Mouse (Mus musculus) embryonic stem cell, embryonic (primary cell): ENCODE data around the gene Ttll3.

Experiments used
- CTCF ChIA-PET, 4 experiments: fragments of 300-600 bp in 2 of 4; fragments of 350-600 bp in 2 of 4; sonication (Branson Sonifier 250); formaldehyde crosslinking; loops; one replicate each; lab custom pipeline; 2022; ENCODE audit warnings: inconsistent platforms in 2 of 4; lab: Charles Lee
- POLR2A ChIA-PET, 4 experiments: fragments of 300-600 bp in 2 of 4; fragments of 350-600 bp in 2 of 4; sonication (Branson Sonifier 250); formaldehyde crosslinking; loops; one replicate each; lab custom pipeline; 2022; ENCODE audit warnings: antibody characterized with exemption in 4 of 4, inconsistent platforms in 1 of 4; lab: Charles Lee

The Ttll3 gene

DNA sequence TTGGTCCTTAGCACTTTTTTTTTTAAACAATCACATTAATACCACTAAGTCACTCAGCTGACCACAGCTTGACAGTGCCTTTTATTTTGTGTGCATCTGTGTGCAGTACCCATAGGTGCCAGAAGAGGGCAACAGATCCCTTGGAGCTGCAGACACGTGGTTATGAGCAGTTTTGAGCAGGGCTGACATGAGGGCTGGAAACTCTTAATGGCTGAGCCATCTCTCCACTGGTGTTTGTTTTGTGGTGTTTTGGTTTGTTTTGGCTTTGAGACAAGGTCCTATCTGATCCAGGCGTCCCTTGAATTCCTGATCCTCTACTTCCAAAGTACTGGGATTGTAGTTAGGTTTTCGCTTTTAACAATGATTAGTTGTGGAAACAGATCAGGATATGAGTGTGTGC is 38.3 kb downstream of the Ttll3 start:
- POLR2A ChIA-PET, result interaction anchor here in 3 of 4 experiments (0.5 to 2.3 kb wide), 16 partner anchors 8 to 389 kb away, joined by 3 to 8 read pairs (median 4); partner anchors contain the start of genes Rpusd3 (in 2 of the 3) and Ttll3 (in 1 of the 3)

DNA sequence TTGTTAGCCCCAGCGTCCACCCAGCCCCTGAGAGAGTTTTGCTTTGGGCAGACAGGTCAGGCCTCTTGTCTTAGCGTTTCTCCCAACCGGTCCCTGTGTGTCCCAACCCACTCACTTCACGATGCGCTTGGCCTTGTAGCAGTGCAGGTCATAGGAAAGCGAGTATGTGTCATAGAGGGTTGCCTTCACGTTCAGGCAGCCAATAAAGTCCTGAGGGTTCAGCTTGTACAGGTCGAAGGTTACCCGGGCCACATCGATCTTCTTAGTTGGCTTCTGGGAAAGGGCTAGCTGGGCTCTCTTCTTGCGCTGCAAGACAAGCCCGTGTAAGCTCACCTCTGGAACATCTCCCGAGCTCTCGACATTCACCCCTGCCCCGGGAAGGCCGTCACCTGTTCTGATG is 38.9 kb downstream of the Ttll3 start:
- POLR2A ChIA-PET, result interaction anchor here in 3 of 4 experiments (0.5 to 2.3 kb wide), 15 partner anchors 9 to 768 kb away, joined by 3 to 8 read pairs (median 4); partner anchors contain the start of gene Rpusd3 (in 2 of the 3)
- CTCF ChIA-PET, result interaction anchor here (0.5 to 1.6 kb wide), 24 partner anchors 8 to 728 kb away, joined by 3 to 12 read pairs (median 4); partner anchors contain the start of genes Rpusd3 (in 3 of the 4), Jagn1 (in 2 of the 4), Cidec (in 1 of the 4) and Il17rc (in 1 of the 4)

More for the DNA sequence above, 38.3 kb downstream of the Ttll3 start:
- CTCF ChIA-PET, result interaction anchor here (0.5 to 1.6 kb wide), 34 partner anchors 8 to 727 kb away, joined by 3 to 12 read pairs (median 4); partner anchors contain the start of genes Rpusd3 (in 3 of the 4), Jagn1 (in 2 of the 4), Cidec (in 1 of the 4) and Il17rc (in 1 of the 4)

DNA sequence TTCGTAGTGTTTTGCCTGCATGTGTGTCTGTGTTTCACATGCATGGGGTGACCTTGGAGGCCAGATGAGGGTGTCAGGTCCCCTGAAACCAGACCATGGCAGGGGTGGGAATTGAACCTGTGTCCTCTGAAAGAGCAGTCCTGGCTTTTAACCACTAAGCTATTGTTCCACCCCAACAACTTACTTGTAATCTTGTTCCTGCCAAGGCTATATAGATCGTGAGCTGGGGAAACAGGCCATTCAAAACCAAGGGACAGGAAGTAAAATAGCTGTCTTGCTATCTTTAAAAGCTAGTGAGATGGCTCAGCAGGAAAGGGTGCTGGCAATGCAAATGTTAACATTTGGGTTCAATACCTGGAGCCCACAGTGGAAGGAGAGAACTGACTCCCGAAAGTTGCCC is 40.9 kb downstream of the Ttll3 start:
- POLR2A ChIA-PET, result interaction anchor here in 2 of 4 experiments (0.7 to 1.4 kb wide), 3 partner anchors 11 to 124 kb away, joined by 3 to 7 read pairs (median 3); partner anchors contain the start of genes Brpf1 (in 1 of the 2) and Rpusd3 (in 1 of the 2)
- CTCF ChIA-PET, result interaction anchor here in 2 of 4 experiments (0.5 to 1.1 kb wide), 2 partner anchors 11 to 267 kb away, joined by 4 read pairs; partner anchors contain the start of gene Tatdn2 (in 1 of the 2)

DNA sequence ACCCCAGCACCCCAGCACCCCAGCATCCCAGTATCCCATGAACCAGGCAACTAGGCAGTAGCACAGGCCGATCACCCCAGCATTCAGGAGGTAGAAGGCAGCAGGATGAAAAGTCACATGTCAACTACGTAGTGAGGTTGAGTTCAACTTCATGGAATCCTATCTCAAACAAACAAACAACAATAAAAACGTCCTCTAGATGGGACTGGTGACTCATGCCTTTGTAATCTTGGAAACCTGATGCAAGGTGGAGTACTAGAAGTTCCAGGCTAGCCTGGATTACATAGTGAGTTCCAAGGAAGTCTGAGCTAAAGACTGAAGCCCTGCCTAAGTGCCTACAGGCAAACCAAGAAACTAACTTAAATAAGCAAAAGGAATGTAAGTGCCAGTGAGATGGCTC is 41.8 kb downstream of the Ttll3 start:
- ChIA-PET POLR2A (interaction anchor here in 3 of 4 experiments (0.6 to 2.0 kb wide), 11 partner anchors 10 to 354 kb away, joined by 3 to 10 read pairs (median 3); partner anchors contain the start of genes Jagn1 (in 1 of the 3), Prrt3 (in 1 of the 3) and Rpusd3 (in 1 of the 3)), CTCF (interaction anchor here in 2 of 4 experiments (0.7 to 1.7 kb wide), 4 partner anchors 10 to 69 kb away, joined by 3 to 4 read pairs (median 4); no protein-coding TSS in a partner anchor)

GRCm38 (mm10) chr6:113431801-113432200 is 42.7 kb downstream of the Ttll3 start:
- POLR2A ChIA-PET, result interaction anchor here (0.6 to 2.7 kb wide), 12 partner anchors 11 to 180 kb away, joined by 3 to 10 read pairs (median 4); partner anchors contain the start of genes Jagn1 (in 1 of the 4), Prrt3 (in 1 of the 4) and Rpusd3 (in 1 of the 4)
- CTCF ChIA-PET, result interaction anchor here in 1 of 4 experiments (1.7 kb wide), 1 partner anchor 9 kb away, joined by 4 read pairs; no protein-coding TSS in a partner anchor

DNA sequence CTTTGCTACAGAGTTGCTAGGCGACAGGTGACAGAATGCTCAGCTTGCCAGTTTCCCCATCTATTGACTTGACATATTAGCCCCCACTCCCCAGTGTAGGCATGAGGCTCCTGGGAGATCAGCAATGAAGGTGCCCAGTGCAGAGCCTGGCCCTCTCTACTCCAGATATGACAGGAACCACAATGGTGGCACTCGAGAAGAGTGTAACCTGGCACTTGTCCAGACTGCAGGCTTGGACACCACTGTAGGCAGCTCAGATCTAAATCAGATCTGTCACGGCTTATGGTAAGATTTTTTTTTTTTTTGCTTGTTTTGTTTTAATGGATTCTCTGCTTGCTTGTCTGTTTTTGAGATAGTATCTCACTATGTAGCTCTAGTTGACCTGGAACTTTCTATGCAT is 44.6 kb downstream of the Ttll3 start:
- CTCF ChIA-PET, result interaction anchor here in 3 of 4 experiments (0.6 to 1.3 kb wide), 5 partner anchors 33 to 643 kb away, joined by 3 to 4 read pairs (median 3); no protein-coding TSS in a partner anchor
- POLR2A ChIA-PET, result interaction anchor here in 2 of 4 experiments (0.7 to 2.8 kb wide), 9 partner anchors 8 to 69 kb away, joined by 3 to 9 read pairs (median 5); partner anchors contain the start of genes Jagn1 (in 2 of the 2), Rpusd3 (in 2 of the 2) and Prrt3 (in 1 of the 2)

DNA sequence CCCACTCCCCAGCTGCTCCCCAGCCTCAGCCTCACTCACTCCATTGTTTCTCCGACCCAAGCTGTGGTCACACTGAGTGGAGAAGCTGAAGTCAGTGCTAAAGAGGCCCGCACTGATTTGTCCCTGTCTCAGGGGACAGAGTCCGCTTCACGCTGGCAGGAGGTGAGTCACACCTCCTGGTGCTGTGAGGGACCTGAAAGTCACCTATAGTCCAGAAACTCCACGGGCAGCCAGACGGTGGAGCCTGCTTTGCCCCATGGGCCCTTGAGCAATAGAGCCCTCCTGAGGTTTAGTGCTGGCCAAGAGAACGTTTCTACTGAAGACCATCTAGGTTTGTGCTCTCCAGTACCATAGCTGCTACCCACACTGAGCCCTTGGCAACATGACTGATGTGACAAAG is 45.6 kb downstream of the Ttll3 start:
- POLR2A ChIA-PET, result interaction anchor here in 3 of 4 experiments (0.6 to 2.8 kb wide), 6 partner anchors 7 to 266 kb away, joined by 3 to 9 read pairs (median 3); partner anchors contain the start of gene Jagn1 (in 2 of the 3)
- CTCF ChIA-PET, result interaction anchor here in 2 of 4 experiments (0.8 to 2.0 kb wide), 2 partner anchors 11 to 28 kb away, joined by 3 to 6 read pairs; no protein-coding TSS in a partner anchor

- CTCF ChIA-PET, result interaction anchor here (0.6 to 2.0 kb wide), 7 partner anchors 8 to 59 kb away, joined by 3 to 12 read pairs (median 5); partner anchors contain the start of genes Il17rc (in 1 of the 4) and Rpusd3 (in 1 of the 4)
- POLR2A ChIA-PET, result interaction anchor here in 3 of 4 experiments (0.6 to 2.8 kb wide), 5 partner anchors 8 to 366 kb away, joined by 3 to 9 read pairs (median 6); partner anchors contain the start of gene Jagn1 (in 1 of the 3)
Measured at GRCm38 (mm10) chr6:113435664-113436205, 46.7 kb downstream of the Ttll3 start, which contains the start of gene Cidec. Gene Cidec, minus strand, starts transcription at chr6:113435760.

- CTCF ChIA-PET, result interaction anchor here in 1 of 4 experiments (1.2 to 1.9 kb wide), 2 partner anchors 10 to 57 kb away, joined by 5 read pairs; no protein-coding TSS in a partner anchor
- POLR2A ChIA-PET, result interaction anchor here in 2 of 4 experiments (0.6 to 1.7 kb wide), 5 partner anchors 9 to 259 kb away, joined by 3 to 4 read pairs (median 3); partner anchors contain the start of gene Tatdn2 (in 1 of the 2)
Measured at GRCm38 (mm10) chr6:113437135-113437534, 48.1 kb downstream of the Ttll3 start.

- ChIA-PET CTCF (interaction anchor here (0.6 to 2.4 kb wide), 11 partner anchors 12 to 1896 kb away, joined by 3 to 10 read pairs (median 4); partner anchors contain the start of gene Rpusd3 (in 1 of the 4)), POLR2A (interaction anchor here in 3 of 4 experiments (0.6 to 1.4 kb wide), 12 partner anchors 12 to 348 kb away, joined by 3 to 5 read pairs (median 3); partner anchors contain the start of gene Il17rc (in 1 of the 3))
Measured at GRCm38 (mm10) chr6:113438721-113439430, 49.8 kb downstream of the Ttll3 start.

DNA sequence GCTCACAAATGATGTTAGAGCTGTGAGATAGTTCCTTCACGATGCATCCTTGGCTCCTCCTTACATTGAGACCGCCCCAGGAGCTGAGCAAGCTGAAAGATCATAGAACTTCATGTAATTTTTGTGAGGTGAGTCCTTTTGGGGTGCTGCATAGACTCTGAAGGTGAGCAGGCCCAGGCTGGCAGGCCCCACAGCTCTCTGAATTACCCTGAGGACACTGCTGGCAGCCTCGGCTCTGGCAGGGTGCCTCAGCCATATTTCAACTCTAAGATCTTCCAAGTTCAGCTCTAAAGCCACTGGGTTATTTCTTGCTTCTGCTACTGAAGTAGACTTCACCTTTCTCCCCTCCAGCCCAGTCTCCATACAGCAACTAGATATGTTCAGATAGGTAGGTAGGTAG is 51.6 kb downstream of the Ttll3 start:
- POLR2A ChIA-PET, result interaction anchor here in 3 of 4 experiments (0.7 to 3.4 kb wide), 15 partner anchors 10 to 256 kb away, joined by 3 to 19 read pairs (median 3); partner anchors contain the start of genes Il17rc (in 2 of the 3), Tatdn2 (in 2 of the 3), Brk1 (in 1 of the 3) and Emc3 (in 1 of the 3)
- CTCF ChIA-PET, result interaction anchor here (0.6 to 2.9 kb wide), 30 partner anchors 9 to 740 kb away, joined by 3 to 23 read pairs (median 4); partner anchors contain the start of genes Rpusd3 (in 2 of the 4), Brk1 (in 1 of the 4), Camk1 (in 1 of the 4) and Fancd2os (in 1 of the 4)

DNA sequence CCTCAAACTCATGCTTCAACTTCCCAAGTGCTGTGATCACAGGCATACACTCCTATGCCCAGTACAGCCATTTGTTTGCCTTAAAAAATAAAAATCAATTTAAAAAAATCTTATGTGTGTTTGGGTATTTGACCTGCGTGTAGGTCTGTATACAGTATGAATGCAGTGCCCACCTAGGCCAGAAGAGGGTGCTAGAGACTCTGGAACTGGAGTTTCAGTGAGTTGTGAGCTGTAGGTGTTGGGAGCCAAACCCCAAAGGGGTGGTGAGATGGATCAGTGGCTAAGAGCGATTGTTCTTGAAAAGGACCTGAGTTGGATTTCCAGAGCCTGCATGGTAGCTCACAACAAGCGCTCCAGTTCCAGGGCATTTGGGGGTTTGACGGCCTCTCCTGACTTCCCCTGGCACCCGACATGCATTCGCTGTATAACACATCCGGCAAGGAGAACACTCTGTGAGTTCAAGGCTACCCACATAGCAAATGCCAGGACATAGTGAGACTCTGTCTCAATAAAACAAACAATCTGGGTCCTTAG is 52.2 kb downstream of the Ttll3 start:
- CTCF ChIA-PET, result interaction anchor here (0.5 to 2.9 kb wide), 42 partner anchors 10 to 741 kb away, joined by 3 to 23 read pairs (median 4); partner anchors contain the start of genes Il17rc (in 3 of the 4), Irak2 (in 2 of the 4), Rpusd3 (in 2 of the 4) and Brk1 (in 1 of the 4)

DNA sequence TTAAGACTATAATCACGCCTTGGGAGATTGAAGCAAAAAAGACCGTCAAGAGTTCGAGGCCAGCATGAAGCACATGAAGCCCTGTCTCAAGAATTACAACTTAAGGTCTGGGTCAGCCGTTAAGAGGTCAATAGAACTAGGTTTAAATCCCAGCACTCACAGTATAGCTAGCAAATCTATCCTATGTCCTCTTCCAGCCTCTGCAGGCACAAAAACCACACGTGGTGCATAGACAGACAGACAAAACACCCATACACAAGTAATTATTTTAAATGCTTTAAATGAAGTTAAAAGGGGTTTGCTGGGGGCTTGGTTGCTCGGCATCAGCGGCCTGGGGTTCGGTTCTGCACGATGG is 53.0 kb downstream of the Ttll3 start:
- ChIA-PET POLR2A (interaction anchor here (0.6 to 3.4 kb wide), 43 partner anchors 8 to 366 kb away, joined by 3 to 19 read pairs (median 4); partner anchors contain the start of genes Creld1 (in 2 of the 4), Rpusd3 (in 2 of the 4), Tatdn2 (in 2 of the 4) and Brk1 (in 1 of the 4)), CTCF (interaction anchor here (0.6 to 2.9 kb wide), 10 partner anchors 14 to 133 kb away, joined by 3 to 23 read pairs (median 5); partner anchors contain the start of gene Il17rc (in 1 of the 4))

More for the DNA sequence above, 52.2 kb downstream of the Ttll3 start:
- POLR2A ChIA-PET, result interaction anchor here in 3 of 4 experiments (0.6 to 3.4 kb wide), 19 partner anchors 7 to 256 kb away, joined by 3 to 19 read pairs (median 3); partner anchors contain the start of genes Il17rc (in 2 of the 3), Tatdn2 (in 2 of the 3), Brk1 (in 1 of the 3) and Creld1 (in 1 of the 3)

GRCm38 (mm10) chr6:113442442-113443090 is 53.5 kb downstream of the Ttll3 start, which contains the start of gene Jagn1:
Gene Jagn1, plus strand, starts transcription at chr6:113442569.
- CTCF ChIA-PET, result interaction anchor here (0.6 to 2.9 kb wide), 12 partner anchors 15 to 133 kb away, joined by 3 to 23 read pairs (median 5); partner anchors contain the start of genes Il17rc (in 2 of the 4) and Il17re (in 1 of the 4)

DNA sequence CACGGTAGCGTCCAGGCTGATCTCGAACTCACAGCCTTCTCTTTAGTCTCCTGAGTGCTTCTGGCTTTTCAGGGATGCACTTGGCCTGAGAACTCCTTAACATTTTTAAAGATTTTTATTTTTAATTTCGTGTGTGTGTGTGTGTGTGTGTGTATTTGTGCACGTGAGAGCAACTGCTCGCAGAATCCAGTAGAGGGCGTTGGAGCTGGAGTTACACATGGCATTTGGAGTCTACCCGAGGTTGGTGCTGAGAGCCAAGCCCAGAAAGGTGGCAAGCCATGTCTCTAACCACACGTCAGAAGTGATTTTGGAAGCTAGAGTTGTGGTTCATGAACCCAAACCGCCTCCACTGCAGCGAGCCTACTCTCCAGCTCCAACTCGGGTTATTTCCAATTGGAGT is 54.0 kb downstream of the Ttll3 start:
- CTCF ChIA-PET, result interaction anchor here in 3 of 4 experiments (0.6 to 2.9 kb wide), 10 partner anchors 15 to 51 kb away, joined by 3 to 23 read pairs (median 5); partner anchors contain the start of genes Il17rc (in 1 of the 3) and Il17re (in 1 of the 3)

More at GRCm38 (mm10) chr6:113442442-113443090, 53.5 kb downstream of the Ttll3 start, which contains the start of gene Jagn1:
- POLR2A ChIA-PET, result interaction anchor here (0.6 to 3.4 kb wide), 52 partner anchors 8 to 1490 kb away, joined by 3 to 19 read pairs (median 4); partner anchors contain the start of genes Creld1 (in 2 of the 4), Rpusd3 (in 2 of the 4), Tatdn2 (in 2 of the 4) and Brk1 (in 1 of the 4)

More for the DNA sequence above, 54.0 kb downstream of the Ttll3 start:
- POLR2A ChIA-PET, result interaction anchor here (0.6 to 3.4 kb wide), 41 partner anchors 8 to 1489 kb away, joined by 3 to 19 read pairs (median 4); partner anchors contain the start of genes Creld1 (in 2 of the 4), Camk1 (in 1 of the 4), Cidec (in 1 of the 4) and Il17rc (in 1 of the 4)
